Mouse (Mus musculus): ENCODE measurements around the gene Fgf3.
A peak's percentile ranks its signal among the peaks of the same experiment; 100 is the strongest.

The Fgf3 gene

GRCm38 (mm10) chr7:144837891-144838488 lies at the start of gene Fgf3:
Gene Fgf3, plus strand, starts transcription at chr7:144838083.
- DNase-seq, result no peak

- no peak for DNase-seq
Measured at GRCm38 (mm10) chr7:144788631-144789030, 49.3 kb upstream of the Fgf3 start.

GRCm38 (mm10) chr7:144789601-144790556 lies 48.0 kb upstream of the Fgf3 start:
- DNase-seq, result no peak

- DNase-seq, result no peak
Measured at GRCm38 (mm10) chr7:144791426-144791825, 46.5 kb upstream of the Fgf3 start.

GRCm38 (mm10) chr7:144793296-144793695 lies 44.6 kb upstream of the Fgf3 start:
- DNase-seq, result no peak

GRCm38 (mm10) chr7:144795976-144796474 lies 41.9 kb upstream of the Fgf3 start:
- no peak for DNase-seq

GRCm38 (mm10) chr7:144796986-144797735 lies 40.7 kb upstream of the Fgf3 start:
- DNase-seq, result no peak

GRCm38 (mm10) chr7:144798471-144798870 lies 39.4 kb upstream of the Fgf3 start:
- DNase-seq, result no peak

GRCm38 (mm10) chr7:144807036-144807435 lies 30.8 kb upstream of the Fgf3 start:
- no peak for DNase-seq

GRCm38 (mm10) chr7:144807976-144808577 lies 29.8 kb upstream of the Fgf3 start:
- no peak for DNase-seq

GRCm38 (mm10) chr7:144811521-144811920 lies 26.4 kb upstream of the Fgf3 start:
- no peak for DNase-seq

- no peak for DNase-seq
Measured at GRCm38 (mm10) chr7:144821901-144822300, 16.0 kb upstream of the Fgf3 start.

GRCm38 (mm10) chr7:144823988-144824387 lies 13.9 kb upstream of the Fgf3 start:
- DNase-seq, result no peak

- DNase-seq, result no peak
Measured at GRCm38 (mm10) chr7:144828369-144828768, 9.5 kb upstream of the Fgf3 start.

- DNase-seq, result no peak
Measured at GRCm38 (mm10) chr7:144838522-144839503, 930 bp downstream of the Fgf3 start.

- peak; percentile 35 to 43 for DNase-seq
Measured at GRCm38 (mm10) chr7:144846158-144846557, 8.3 kb downstream of the Fgf3 start.

- no peak for DNase-seq
Measured at GRCm38 (mm10) chr7:144847067-144847466, 9.2 kb downstream of the Fgf3 start, which contains the start of gene Fgf4. Gene Fgf4, plus strand, starts transcription at chr7:144847367.

GRCm38 (mm10) chr7:144851321-144851720 lies 13.4 kb downstream of the Fgf3 start:
- DNase-seq, result no peak

GRCm38 (mm10) chr7:144854966-144855365 lies 17.1 kb downstream of the Fgf3 start:
- DNase-seq, result no peak

- no peak for DNase-seq
Measured at GRCm38 (mm10) chr7:144857158-144857557, 19.3 kb downstream of the Fgf3 start.

- DNase-seq, result no peak
Measured at GRCm38 (mm10) chr7:144857826-144858342, 20.0 kb downstream of the Fgf3 start.

Data from thymus, postnatal 36 days (tissue).